Mouse (Mus musculus) limb, embryonic 11.5 days (tissue): ENCODE measurements around the gene Slc39a3. TPM values are rescaled to one million over a fixed set of nuclear protein-coding genes. Genes with fewer than 3 reads are reported as not detected.

ENCODE experiments used
- ATAC-seq: fragments of 200-750 bp; cut with Nextera tagmentation; 2 replicates; pipeline ENCODE4 v1.8.0; 2017; ENCODE audit warnings: low read depth; ENCODE audit not compliant: insufficient number of reproducible peaks, low FRiP score, low TSS enrichment
- DNase-seq: peaks from one replicate; pipeline ENCODE4 v3.0.0-alpha.2; 2015; ENCODE audit warnings: low spot score
- H3K27ac ChIP-seq: fragments of 300-500 bp; sonication (generic); replicated peaks from 2 replicates; pipeline ENCODE4 v1.5.1; 2014; ENCODE audit warnings: low read depth, mild to moderate bottlenecking, low read length
- H3K27me3 ChIP-seq: fragments of 300-500 bp; sonication (generic); 2 replicates; pipeline ENCODE4 v1.6.1; 2014; ENCODE audit warnings: mild to moderate bottlenecking, low read length, mixed read lengths; ENCODE audit not compliant: control insufficient read depth, insufficient read depth
- H3K36me3 ChIP-seq: fragments of 300-500 bp; sonication (generic); 2 replicates; pipeline ENCODE4 v1.6.1; 2014; ENCODE audit warnings: mild to moderate bottlenecking, low read length, moderate library complexity, mixed read lengths; ENCODE audit not compliant: control insufficient read depth, insufficient read depth
- H3K4me1 ChIP-seq: fragments of 300-500 bp; sonication (generic); 2 replicates; pipeline ENCODE4 v1.6.1; 2014; ENCODE audit warnings: low read length, mixed read lengths; ENCODE audit not compliant: control insufficient read depth, insufficient read depth
- H3K4me2 ChIP-seq: fragments of 300-500 bp; sonication (generic); 2 replicates; pipeline ENCODE4 v1.6.1; 2014; ENCODE audit warnings: low read depth, mild to moderate bottlenecking, moderate library complexity; ENCODE audit not compliant: severe bottlenecking
- H3K4me3 ChIP-seq: fragments of 300-500 bp; sonication (generic); 2 replicates; pipeline ENCODE4 v1.5.1; 2014; ENCODE audit warnings: low read depth, low read length
- H3K9ac ChIP-seq: fragments of 300-500 bp; sonication (generic); 2 replicates; pipeline ENCODE4 v1.6.1; 2014; ENCODE audit warnings: mild to moderate bottlenecking, low read length
- H3K9me3 ChIP-seq: fragments of 300-500 bp; sonication (generic); 2 replicates; pipeline ENCODE4 v1.6.1; 2016; ENCODE audit warnings: low read length; ENCODE audit not compliant: control insufficient read depth
- WGBS: fragments of 180-500 bp; shearing (Covaris S2); extraction: QIAGEN DNeasy Blood & Tissue Kit; methylation state at CpG from one replicate; pipeline ENCODE4 v1.1.7; 2014; 5-methylcytosine and 5-hydroxymethylcytosine counted together
- polyA plus RNA-seq: library from polyadenylated mRNA; unstranded; fragments of >200 nt; fragmentation: Nextera tagmentation; extraction: Ambion mirVana; gene quantifications from 2 replicates; pipeline ENCODE4 v1.2.1, GENCODE M21; 2014

Gene Slc39a3
- polyA plus RNA-seq, 1 experiment from 2014 or later = 7.9 TPM

DNA sequence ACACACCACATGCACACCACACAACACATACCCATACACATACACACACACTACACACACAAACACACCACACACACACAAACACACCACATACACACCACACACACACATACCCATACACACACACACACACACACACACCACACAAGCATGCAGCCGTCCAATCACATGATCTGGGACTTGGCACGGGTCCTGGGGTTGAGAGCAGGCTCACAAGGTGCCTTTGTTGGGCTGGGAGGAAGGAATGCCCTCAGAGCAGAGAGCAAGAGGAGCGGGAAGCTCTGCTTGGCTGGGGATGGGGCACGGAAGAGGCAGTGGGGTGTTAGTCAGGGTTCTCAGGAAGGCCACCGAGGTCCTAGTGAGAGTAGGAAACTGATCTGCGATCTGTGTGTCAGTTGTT is 26.4 kb downstream of the Slc39a3 start:
- WGBS = 78% methylated on average over 6 of the region's 6 CpGs
- DNase-seq = no peak
- ATAC-seq = no peak
- H3K4me3 ChIP-seq = no peak overlapping the region
- H3K4me1 ChIP-seq = no peaks in the 10 kb centered on the region
- H3K4me2 ChIP-seq = no peak overlapping the region
- H3K27me3 ChIP-seq = no peaks in the 10 kb centered on the region
- no peak overlapping the region for H3K9ac ChIP-seq
- no peaks in the 10 kb centered on the region for H3K36me3 ChIP-seq
- no peaks in the 10 kb centered on the region for H3K9me3 ChIP-seq
- no peak overlapping the region for H3K27ac ChIP-seq

DNA sequence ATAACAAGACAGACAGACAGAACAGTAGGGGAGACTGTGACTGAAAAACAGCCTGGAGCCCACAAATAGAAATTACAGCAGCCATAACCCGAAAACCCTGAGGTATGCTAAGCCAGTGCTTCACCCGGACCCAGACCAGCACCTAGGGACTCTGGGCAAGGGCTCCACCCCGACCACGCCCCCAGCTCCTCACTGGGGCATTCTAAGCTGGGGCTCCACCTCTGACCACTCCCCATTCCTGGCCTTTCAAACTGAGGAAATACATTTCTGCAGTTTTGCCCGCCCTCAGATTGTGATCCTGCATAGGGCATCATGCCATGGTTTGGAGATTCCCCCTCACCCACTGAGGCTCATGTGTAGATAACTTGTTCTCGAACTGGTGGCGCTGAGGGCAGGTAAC is 30.0 kb downstream of the Slc39a3 start:
- Histone ChIP-seq H3K27me3 (no peaks in the 10 kb centered on the region), H3K27ac (no peak overlapping the region), H3K4me3 (no peak overlapping the region), H3K4me2 (no peak overlapping the region), H3K9me3 (no peaks in the 10 kb centered on the region), H3K36me3 (no peaks in the 10 kb centered on the region), H3K4me1 (no peaks in the 10 kb centered on the region), H3K9ac (no peak overlapping the region)
- WGBS = 35% methylated on average over 7 of the region's 7 CpGs
- DNase-seq (no peak), ATAC-seq (no peak)

DNA sequence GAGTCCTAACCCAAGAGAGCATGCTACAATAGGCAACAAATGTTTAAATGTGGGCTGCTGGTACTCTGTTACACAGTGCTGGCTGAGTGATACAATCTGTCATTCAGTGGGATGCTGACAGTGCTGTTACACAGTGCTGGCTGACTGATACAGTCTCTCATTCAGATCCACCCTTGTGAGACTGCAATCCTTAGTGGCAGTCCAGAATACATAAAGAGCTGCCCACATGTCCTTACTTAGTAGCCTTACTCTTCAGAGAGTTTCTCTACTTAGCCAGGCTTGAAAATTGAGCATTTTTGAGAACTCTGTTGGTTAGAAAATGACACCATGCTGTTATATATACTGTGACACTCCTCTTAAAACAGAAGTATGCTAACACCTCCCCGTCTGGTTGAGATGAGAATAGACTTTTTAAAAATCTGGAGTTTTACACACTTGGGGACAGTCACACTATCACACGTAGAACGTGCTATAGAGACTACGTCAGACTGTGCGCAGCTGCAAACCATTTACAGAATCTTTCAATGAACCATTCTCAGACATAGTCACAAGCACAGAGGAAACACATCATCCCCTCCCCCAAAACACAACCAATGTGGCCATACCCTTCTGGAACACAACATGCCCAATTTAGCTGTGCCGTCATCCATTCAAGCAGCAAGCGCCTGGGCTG is 31.1 kb downstream of the Slc39a3 start:
- Histone ChIP-seq H3K27me3 (no peaks in the 10 kb centered on the region), H3K4me1 (no peaks in the 10 kb centered on the region), H3K36me3 (no peaks in the 10 kb centered on the region), H3K9ac (no peak overlapping the region), H3K4me3 (no peak overlapping the region), H3K9me3 (no peaks in the 10 kb centered on the region), H3K27ac (no peak overlapping the region), H3K4me2 (no peak overlapping the region)
- WGBS = 90% methylated on average over 7 of the region's 7 CpGs
- no peak for DNase-seq
- ATAC-seq = no peak

DNA sequence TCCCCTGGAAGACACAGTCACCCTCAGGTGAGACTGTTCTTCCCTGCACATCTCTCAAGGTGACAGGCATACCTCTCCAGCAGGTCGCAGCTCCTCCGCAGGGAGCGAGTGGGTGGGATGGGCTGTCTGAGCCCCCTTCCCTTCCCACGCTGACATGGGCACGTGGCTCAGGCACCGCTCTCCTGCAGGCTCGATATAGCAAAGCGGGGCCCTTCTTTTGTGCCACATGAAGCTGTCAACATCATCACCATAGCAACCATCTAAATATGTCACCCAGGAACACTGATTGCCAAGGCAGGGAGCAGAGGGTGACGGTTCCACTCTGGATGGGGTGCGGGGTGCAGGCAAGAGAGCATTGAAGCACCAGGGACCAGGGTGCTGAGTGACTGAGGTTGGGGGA is 36.1 kb downstream of the Slc39a3 start:
- ATAC-seq = no peak
- WGBS = 66% methylated on average over 10 of the region's 10 CpGs
- 0 out of 2 replicates have a peak, but pooled peaks cover 2% of the 10 kb centered on the region for H3K4me1 ChIP-seq

DNA sequence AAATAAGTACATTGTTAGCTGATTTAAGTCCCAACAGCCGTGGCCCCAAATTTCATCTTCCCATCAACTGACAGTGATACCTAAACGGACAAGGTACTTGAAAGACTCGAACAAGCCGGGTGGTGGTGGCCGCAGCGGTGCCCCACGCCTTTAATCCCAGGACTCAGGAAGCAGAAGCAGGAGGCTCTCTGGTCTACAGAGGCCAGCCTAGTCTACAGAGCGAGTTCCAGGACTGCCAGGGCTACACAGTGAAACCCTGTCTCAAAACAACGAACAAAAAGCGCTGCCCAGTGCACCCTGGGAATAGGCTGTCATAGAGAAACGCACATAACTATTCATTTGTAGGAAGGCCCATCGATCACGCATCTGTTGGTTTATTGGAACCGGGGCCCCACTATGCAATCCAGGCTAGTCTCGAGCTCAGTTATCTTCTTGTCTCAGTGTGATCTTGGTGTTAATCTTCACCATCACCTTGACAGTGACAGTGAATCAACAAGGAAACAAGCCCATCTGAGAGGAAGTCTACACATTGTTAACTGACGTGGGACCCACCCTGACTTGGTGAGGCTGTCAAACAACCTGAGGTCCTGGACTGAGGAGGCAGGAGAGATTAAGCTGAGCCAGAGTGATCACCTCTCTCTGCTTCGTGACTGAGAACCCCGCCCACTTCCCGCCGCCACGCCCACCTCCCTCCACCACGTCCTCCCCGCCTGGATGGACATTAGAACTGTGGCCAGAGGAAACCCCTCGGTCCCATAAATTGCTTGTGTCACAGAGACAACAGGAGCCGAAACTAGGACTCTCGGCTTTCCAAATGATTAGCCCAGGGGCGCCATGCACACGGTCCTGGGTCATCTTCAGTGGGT is 36.8 kb downstream of the Slc39a3 start:
- Histone ChIP-seq H3K36me3 (no peaks in the 10 kb centered on the region), H3K9me3 (no peaks in the 10 kb centered on the region), H3K4me3 (no peak overlapping the region), H3K4me1 (0 out of 2 replicates have a peak, but pooled peaks cover 2% of the 10 kb centered on the region), H3K9ac (no peak overlapping the region), H3K4me2 (no peak overlapping the region), H3K27ac (no peak overlapping the region), H3K27me3 (0 out of 2 replicates have a peak, but pooled peaks cover 5% of the 10 kb centered on the region)
- ATAC-seq (no peak), DNase-seq (no peak)
- 50% methylated on average over 28 of the region's 28 CpGs for WGBS

More for the DNA sequence above, 36.1 kb downstream of the Slc39a3 start:
- no peak overlapping the region for H3K9ac ChIP-seq
- H3K4me2 ChIP-seq = no peak overlapping the region
- no peak overlapping the region for H3K27ac ChIP-seq
- DNase-seq = no peak
- 0 out of 2 replicates have a peak, but pooled peaks cover 5% of the 10 kb centered on the region for H3K27me3 ChIP-seq
- H3K9me3 ChIP-seq = no peaks in the 10 kb centered on the region
- no peak overlapping the region for H3K4me3 ChIP-seq
- no peaks in the 10 kb centered on the region for H3K36me3 ChIP-seq

DNA sequence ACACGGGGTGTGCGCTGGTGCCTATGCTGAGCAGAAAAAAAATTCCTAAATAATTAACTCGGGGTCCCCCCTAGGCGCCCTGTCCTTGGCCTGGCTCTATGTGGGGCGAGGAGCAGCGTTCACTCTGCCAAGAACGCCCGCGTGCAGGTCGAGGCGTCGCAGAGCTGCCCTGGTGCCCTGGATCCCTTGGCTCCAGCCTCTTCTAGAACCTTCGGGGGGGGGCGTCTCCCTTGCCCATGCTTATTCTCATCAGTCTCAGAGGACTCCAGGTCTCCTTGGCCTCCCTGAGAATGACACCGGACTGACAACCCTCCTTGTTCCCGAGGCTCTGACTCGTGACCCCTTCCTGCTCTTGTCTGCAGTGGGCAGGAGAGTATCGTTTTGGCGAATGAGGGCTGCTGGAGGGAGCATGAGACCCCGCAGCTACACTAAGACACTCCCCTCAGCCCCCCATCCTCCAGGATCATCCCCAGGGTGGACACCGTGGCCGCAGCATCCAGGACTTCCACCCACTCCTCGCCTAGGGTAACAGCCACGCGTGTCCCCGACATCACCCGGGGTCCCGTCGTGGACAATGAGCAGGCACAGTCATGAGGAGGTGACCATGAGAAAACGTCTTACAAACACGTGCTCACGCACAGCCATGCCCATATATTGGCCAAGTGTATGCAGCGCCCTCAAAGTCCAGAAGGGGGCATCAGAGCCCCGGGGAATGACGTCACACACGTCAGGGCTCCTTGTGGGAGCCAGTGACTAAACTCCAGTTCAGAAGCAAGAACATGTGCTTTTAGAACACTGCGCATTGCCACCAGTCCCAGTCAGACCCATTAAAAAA is 37.6 kb downstream of the Slc39a3 start:
- Histone ChIP-seq H3K9ac (no peak overlapping the region), H3K4me1 (0 out of 2 replicates have a peak, but pooled peaks cover 6% of the 10 kb centered on the region), H3K9me3 (no peaks in the 10 kb centered on the region), H3K4me3 (no peak overlapping the region), H3K36me3 (no peaks in the 10 kb centered on the region), H3K27ac (no peak overlapping the region), H3K27me3 (0 out of 2 replicates have a peak, but pooled peaks cover 7% of the 10 kb centered on the region), H3K4me2 (no peak overlapping the region)
- DNase-seq = peak; percentile 92
- peak; percentile 56; the same call in 1 of the 2 replicates for ATAC-seq
- WGBS = 34% methylated on average over 37 of the region's 37 CpGs

DNA sequence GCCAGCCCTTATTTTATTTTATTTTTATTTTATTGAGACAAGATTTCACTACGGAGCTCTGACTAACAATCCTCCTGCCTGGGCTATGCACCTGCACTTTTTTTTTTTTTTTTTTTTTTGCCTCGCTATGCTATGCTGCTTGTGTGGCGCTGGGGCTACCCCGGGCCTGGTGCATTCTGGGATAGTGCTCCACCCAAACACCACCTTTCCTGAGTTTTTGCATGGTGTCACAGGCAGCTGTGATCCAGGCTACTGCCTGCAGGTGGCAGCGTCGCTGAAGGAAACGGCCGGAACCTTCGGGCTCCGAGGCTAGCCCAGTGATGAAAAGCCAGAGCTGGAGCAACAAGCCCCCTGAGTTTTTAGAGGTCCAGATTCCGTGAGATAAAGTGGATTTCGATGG is 38.4 kb downstream of the Slc39a3 start:
- peak; percentile 16; the same call in 1 of the 2 replicates for ATAC-seq
- Histone ChIP-seq H3K27ac (no peak overlapping the region), H3K4me2 (no peak overlapping the region), H3K4me3 (no peak overlapping the region), H3K4me1 (0 out of 2 replicates have a peak, but pooled peaks cover 6% of the 10 kb centered on the region), H3K9me3 (no peaks in the 10 kb centered on the region), H3K27me3 (0 out of 2 replicates have a peak, but pooled peaks cover 7% of the 10 kb centered on the region), H3K9ac (no peak overlapping the region), H3K36me3 (no peaks in the 10 kb centered on the region)
- WGBS = 15% methylated on average over 12 of the region's 12 CpGs
- DNase-seq = peak; percentile 74

DNA sequence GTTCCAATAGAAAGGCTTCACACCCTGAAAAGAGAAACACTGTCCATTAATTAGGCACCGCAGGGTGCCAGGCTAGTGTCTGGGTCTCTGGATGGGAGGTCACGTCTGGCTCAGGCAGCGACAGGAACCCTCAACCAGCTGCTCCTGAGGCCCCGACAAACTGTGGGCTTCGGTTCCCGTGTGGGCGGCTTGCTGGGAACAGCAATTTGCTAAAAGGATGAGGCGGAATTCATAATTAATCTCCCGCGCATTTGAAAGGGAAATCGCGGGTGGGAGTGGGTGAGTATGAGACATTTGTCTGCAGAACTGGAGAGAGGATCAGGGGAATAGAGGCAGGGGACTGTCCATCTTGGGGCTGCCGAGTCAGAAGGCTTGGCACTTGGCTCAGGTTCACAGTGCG is 39.2 kb downstream of the Slc39a3 start:
- ATAC-seq = no peak
- no peak overlapping the region for H3K9ac ChIP-seq
- H3K4me3 ChIP-seq = no peak overlapping the region
- no peak overlapping the region for H3K4me2 ChIP-seq
- no peak overlapping the region for H3K27ac ChIP-seq
- H3K4me1 ChIP-seq = 0 out of 2 replicates have a peak, but pooled peaks cover 6% of the 10 kb centered on the region
- DNase-seq = no peak
- 0 out of 2 replicates have a peak, but pooled peaks cover 7% of the 10 kb centered on the region for H3K27me3 ChIP-seq
- H3K36me3 ChIP-seq = no peaks in the 10 kb centered on the region
- H3K9me3 ChIP-seq = no peaks in the 10 kb centered on the region
- 48% methylated on average over 14 of the region's 14 CpGs for WGBS
